Mouse (Mus musculus) G1E (cell line): Measurements from ENCODE around the gene Slc10a7.

Experiments used
- CTCF ChIP-seq: IDR thresholded peaks from 2 replicates; pipeline ENCODE4 v1.5.1; 2012; ENCODE audit warnings: low read depth, low read length, inconsistent platforms, mixed read lengths
- GATA1 ChIP-seq: IDR thresholded peaks from 2 replicates; pipeline ENCODE4 v1.6.1; 2012; ENCODE audit warnings: borderline replicate concordance, low read length, inconsistent platforms, mixed read lengths
- GATA2 ChIP-seq: IDR thresholded peaks from 2 replicates; pipeline ENCODE4 v1.6.1; 2012; ENCODE audit warnings: low read depth, low read length, inconsistent platforms, borderline replicate concordance
- POLR2AphosphoS5 ChIP-seq: IDR thresholded peaks from 2 replicates; pipeline ENCODE4 v1.6.1; 2012; ENCODE audit warnings: low read depth, low read length, inconsistent platforms; ENCODE audit not compliant: insufficient replicate concordance
- TAL1 ChIP-seq: conservative IDR thresholded peaks from 2 replicates; pipeline ENCODE4 v1.6.1; 2012; ENCODE audit warnings: low read depth, low read length, inconsistent platforms, mixed read lengths

DNA sequence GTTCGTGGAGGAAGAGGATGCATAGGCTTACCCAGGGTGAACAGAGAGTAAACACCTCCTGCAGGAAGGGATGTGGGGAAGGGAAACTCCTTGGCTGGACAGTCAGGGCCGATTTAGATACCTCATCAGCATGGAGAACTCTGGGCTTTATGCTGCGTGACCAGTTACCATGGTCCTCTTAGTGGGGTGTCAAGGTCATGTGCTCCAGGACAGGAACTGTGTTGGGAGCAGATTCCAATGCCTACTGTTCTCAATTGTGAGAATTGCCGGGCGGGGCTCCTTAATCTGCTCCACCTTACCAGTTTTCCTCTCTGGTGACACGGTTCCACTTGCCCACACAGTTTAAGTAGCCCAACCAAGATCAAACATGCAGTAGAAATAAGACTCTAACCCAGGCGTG lies 213.1 kb downstream of the Slc10a7 start:
- TF ChIP-seq CTCF (no peak), GATA1 (no peak), TAL1 (no peak), POLR2AphosphoS5 (no peak), GATA2 (no peak)
